Mouse (Mus musculus): Measurements from ENCODE around the gene Mageb2. TPM values are rescaled to one million over a fixed set of nuclear protein-coding genes. Genes with fewer than 3 reads are reported as not detected.

Mageb2 gene
- not detected for polyA plus RNA-seq (2015; fragmentation: Illumina TruSeq; extraction: RNeasy Lipid Tissue Mini Kit (QIAGEN cat#74804); ENCODE audit: insufficient read depth, low read depth, low replicate concordance)

DNA sequence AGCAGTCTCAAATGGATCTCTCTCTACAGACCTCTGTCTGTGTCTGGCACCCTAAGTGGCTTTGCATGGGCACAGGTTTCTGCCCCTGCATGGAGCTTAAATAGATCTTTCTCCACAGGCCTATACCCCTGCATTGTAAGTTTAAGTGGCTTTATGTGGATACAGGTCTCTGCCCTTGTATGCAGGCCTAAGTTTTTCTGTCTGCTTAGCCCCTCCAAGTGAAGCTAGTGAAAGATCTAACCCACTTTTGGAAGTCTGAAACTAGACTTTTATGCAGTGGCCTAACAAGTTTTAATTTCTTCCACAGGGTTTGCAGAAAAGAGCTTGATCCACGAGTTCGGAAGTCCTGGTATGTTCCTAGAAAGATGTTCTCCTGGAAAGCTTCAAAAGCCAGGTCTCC, at the start of gene Mageb2:
Gene Mageb2, plus strand, starts transcription at position 301 of the 400 bp plus-strand sequence.

Other genes with a start within 250 kb of the Mageb2 start
- not detected for gene Gm5072, start 60.8 kb downstream of the Mageb2 start, polyA plus RNA-seq (2015; fragmentation: Illumina TruSeq; extraction: RNeasy Lipid Tissue Mini Kit (QIAGEN cat#74804); ENCODE audit: insufficient read depth, low read depth, low replicate concordance)
- gene Gm8914, start 148.4 kb downstream of the Mageb2 start, polyA plus RNA-seq (2015; fragmentation: Illumina TruSeq; extraction: RNeasy Lipid Tissue Mini Kit (QIAGEN cat#74804); ENCODE audit: insufficient read depth, low read depth, low replicate concordance): not detected
- not detected for gene 1700084M14Rik, start 244.2 kb downstream of the Mageb2 start, polyA plus RNA-seq (2015; fragmentation: Illumina TruSeq; extraction: RNeasy Lipid Tissue Mini Kit (QIAGEN cat#74804); ENCODE audit: insufficient read depth, low read depth, low replicate concordance)

Measured in pancreas, adult 10 weeks (tissue).